Mouse (Mus musculus): Measurements from ENCODE around the gene Nop16. TPM values are rescaled to one million over a fixed set of nuclear protein-coding genes. Genes with fewer than 3 reads are reported as not detected.
A peak's percentile ranks its signal among the peaks of the same experiment; 100 is the strongest.

Nop16 gene
- polyA plus RNA-seq, 1 experiment from 2014 or later = 61.6 TPM

DNA sequence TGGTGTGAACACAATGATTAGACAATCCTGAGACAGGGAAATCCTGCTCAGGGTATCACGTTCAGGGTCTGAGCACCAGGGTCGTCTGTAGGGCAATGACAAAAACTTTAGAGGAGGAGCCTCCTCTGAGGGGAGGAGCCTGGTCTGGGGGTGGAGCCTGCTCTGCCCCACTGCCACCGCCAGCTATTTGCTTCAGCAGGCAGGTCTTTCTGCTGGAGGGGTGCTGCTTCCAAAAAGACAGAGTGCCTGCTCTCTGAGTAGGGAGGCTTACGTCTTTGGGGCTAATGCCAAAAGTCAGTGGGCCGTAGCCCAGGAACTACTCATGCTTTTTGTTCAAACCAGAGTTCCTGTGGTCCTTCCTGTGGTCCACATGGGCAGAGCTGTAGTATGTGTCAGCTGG is 21.5 kb downstream of the Nop16 start:
- no peak overlapping the region for H3K9ac ChIP-seq (ENCODE audit: low read depth, low read length)
- no peaks in the 10 kb centered on the region for H3K9me3 ChIP-seq (replicated peaks; ENCODE audit: low read length)
- no peaks in the 10 kb centered on the region for H3K36me3 ChIP-seq (ENCODE audit: insufficient read depth, low read length)
- no peak overlapping the region for H3K27ac ChIP-seq
- H3K4me2 ChIP-seq (ENCODE audit: low read length) = no peak overlapping the region
- no peak for DNase-seq (ENCODE audit: low spot score)
- H3K4me1 ChIP-seq (replicated peaks; ENCODE audit: insufficient read depth, low read length) = peaks cover 7% of the 10 kb centered on the region; the same call in 1 of the 2 replicates
- H3K4me3 ChIP-seq (replicated peaks; ENCODE audit: low read depth, low read length) = no peak overlapping the region
- no peak for TF ChIP-seq CTCF (IDR thresholded peaks at IDR 0.05; ENCODE audit: low read depth)
- WGBS = 47% methylated on average over 5 of the region's 5 CpGs
- H3K27me3 ChIP-seq (ENCODE audit: insufficient read depth, low read length) = no peaks in the 10 kb centered on the region
- ATAC-seq (replicated peaks; ENCODE audit: low FRiP score, low read depth) = no peak

DNA sequence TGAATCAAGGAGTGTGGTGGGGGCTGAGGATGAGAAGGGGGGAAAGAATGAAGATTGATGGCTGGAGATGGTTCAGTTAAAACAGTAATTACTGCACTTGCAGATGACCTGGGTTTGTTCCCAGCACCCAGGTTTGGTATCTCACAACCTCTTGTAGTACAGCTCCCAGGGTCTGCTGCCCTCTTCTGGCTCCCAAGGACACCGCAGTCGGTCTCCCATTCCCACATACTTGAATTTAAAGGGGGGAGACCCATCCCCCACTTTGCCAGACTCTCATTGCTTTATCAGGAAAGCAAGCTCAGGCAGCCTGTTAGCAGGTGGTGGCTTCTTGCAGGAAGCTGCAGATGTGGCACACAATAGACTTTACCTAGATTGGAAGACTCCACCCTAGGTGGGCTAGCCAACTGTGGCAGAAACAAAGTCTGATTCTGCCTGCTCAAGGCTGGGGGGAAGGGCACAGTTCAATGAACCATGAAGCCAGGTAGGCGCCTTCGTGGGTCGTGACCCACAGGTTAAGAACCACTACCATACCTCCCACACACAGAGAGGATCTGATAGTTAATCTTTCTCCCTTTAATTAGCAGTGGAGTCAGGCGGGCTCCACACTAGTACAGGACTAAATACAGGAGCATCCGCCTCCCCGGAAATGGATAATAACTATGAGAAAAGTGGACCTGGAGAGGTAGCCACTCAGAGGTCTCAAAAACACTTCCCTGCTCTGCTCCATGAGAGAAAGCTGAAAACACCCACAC is 24.1 kb downstream of the Nop16 start:
- peak overlapping the region; percentile 8; the same call in 1 of the 2 replicates for H3K9ac ChIP-seq (ENCODE audit: low read depth, low read length)
- no peaks in the 10 kb centered on the region for H3K27me3 ChIP-seq (ENCODE audit: insufficient read depth, low read length)
- H3K4me2 ChIP-seq (ENCODE audit: low read length) = peak overlapping the region; percentile 72
- peak; percentile 66 for TF ChIP-seq CTCF (IDR thresholded peaks at IDR 0.05; ENCODE audit: low read depth)
- peak overlapping the region; percentile 91 for H3K4me3 ChIP-seq (replicated peaks; ENCODE audit: low read depth, low read length)
- ATAC-seq (replicated peaks; ENCODE audit: low FRiP score, low read depth) (peak; percentile 34), DNase-seq (ENCODE audit: low spot score) (peak; percentile 68)
- WGBS = 39% methylated on average over 8 of the region's 8 CpGs
- peaks cover 12% of the 10 kb centered on the region; the same call in 1 of the 2 replicates for H3K36me3 ChIP-seq (ENCODE audit: insufficient read depth, low read length)
- no peaks in the 10 kb centered on the region for H3K9me3 ChIP-seq (replicated peaks; ENCODE audit: low read length)
- H3K4me1 ChIP-seq (replicated peaks; ENCODE audit: insufficient read depth, low read length) = peaks cover 7% of the 10 kb centered on the region
- peak overlapping the region; percentile 77 for H3K27ac ChIP-seq

DNA sequence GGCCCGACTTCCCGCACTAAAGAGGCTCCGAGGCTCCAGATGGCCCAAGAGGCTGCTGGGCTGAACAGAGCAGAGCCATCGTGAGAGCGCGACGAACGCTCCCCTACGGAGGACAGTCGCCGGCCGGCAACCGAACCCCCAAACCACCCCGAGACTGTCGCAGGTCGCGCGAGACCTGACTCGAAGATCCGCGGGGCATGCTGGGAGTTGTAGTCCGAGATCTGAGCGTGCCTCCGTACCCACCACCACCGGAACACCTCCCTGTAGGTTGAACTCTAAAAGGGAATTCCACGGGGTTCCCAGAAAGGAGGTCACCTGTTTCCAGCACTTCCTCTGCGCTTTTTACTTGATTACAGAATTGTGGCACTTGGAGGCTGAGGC is 24.7 kb downstream of the Nop16 start, which contains the start of gene 4833439L19Rik:
4833439L19Rik (minus strand) TSS at position 235 of the 381 bp plus-strand sequence.
- 0% methylated on average over 27 of the region's 27 CpGs for WGBS

DNA sequence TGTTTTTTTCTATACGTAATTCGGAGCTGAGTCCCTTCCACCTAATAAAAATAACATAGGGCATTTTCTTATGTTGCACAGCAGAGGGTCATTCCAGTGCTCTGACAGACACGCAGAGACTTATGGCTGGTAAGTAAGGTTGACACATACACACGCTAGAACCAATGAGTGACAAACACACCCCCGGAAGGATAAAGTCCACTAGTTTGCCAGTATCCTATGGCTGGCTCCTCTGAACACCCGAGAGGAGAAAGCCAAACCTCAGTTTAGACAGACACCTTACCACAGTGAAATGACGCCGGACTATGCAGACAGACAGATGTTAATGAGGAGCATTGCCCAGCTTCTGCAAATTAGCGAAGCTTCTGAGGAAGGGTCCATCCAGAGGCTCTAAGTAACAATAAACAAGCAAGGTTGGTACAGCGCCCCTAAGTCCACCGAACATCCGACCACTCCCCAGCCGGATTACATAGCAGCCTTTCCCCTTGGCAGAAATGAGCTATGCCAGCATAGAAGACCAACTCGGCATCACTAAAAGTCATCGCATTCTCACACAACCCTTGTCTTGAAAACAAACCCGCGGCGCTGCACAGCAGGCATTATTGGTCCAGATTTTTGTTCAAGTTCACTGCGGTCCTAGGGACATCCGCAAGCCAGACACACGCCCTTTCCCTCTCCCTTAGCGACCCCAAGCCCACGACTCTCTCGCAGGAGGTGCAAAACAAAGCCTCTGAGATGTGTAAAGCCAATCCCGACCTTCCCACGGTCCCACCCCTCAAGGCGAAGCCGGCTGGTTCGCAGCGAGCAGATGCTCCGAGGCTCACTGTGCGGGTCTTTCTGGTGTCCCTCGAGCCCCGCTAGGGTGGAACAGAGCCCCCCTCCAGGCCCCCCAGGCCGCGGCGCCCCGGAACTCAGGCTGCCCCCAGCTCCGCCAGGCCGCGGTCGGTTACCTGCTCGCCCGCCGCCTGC is 25.4 kb downstream of the Nop16 start:
- Histone ChIP-seq H3K27me3 (ENCODE audit: insufficient read depth, low read length) (no peaks in the 10 kb centered on the region), H3K27ac (peak overlapping the region; percentile 76), H3K36me3 (ENCODE audit: insufficient read depth, low read length) (peaks cover 20% of the 10 kb centered on the region; the same call in 1 of the 2 replicates), H3K4me3 (replicated peaks; ENCODE audit: low read depth, low read length) (peak overlapping the region; percentile 91), H3K9me3 (replicated peaks; ENCODE audit: low read length) (no peaks in the 10 kb centered on the region), H3K9ac (ENCODE audit: low read depth, low read length) (peak overlapping the region; percentile 98), H3K4me2 (ENCODE audit: low read length) (peak overlapping the region; percentile 72), H3K4me1 (replicated peaks; ENCODE audit: insufficient read depth, low read length) (peaks cover 7% of the 10 kb centered on the region)
- DNase-seq (ENCODE audit: low spot score) (peak; percentile 30), ATAC-seq (replicated peaks; ENCODE audit: low FRiP score, low read depth) (no peak; the same call in 1 of the 2 replicates)
- TF ChIP-seq CTCF (IDR thresholded peaks at IDR 0.05; ENCODE audit: low read depth) = no peak
- 8% methylated on average over 45 of the region's 45 CpGs for WGBS

More for the DNA sequence above, 24.7 kb downstream of the Nop16 start, which contains the start of gene 4833439L19Rik:
- peak within 1 kb of the TSS; percentile 98 for H3K9ac ChIP-seq (ENCODE audit: low read depth, low read length)
- ATAC-seq (replicated peaks; ENCODE audit: low FRiP score, low read depth) (peak; percentile 86), DNase-seq (ENCODE audit: low spot score) (peak; percentile 96)
- peaks cover 7% of the 10 kb centered on the region for H3K4me1 ChIP-seq (replicated peaks; ENCODE audit: insufficient read depth, low read length)
- H3K27ac ChIP-seq = peak within 1 kb of the TSS; percentile 77
- H3K4me2 ChIP-seq (ENCODE audit: low read length) = peak within 1 kb of the TSS; percentile 72
- no peaks in the 10 kb centered on the region for H3K27me3 ChIP-seq (ENCODE audit: insufficient read depth, low read length)
- TF ChIP-seq CTCF (IDR thresholded peaks at IDR 0.05; ENCODE audit: low read depth) = no peak
- H3K9me3 ChIP-seq (replicated peaks; ENCODE audit: low read length) = no peaks in the 10 kb centered on the region
- peak within 1 kb of the TSS; percentile 91 for H3K4me3 ChIP-seq (replicated peaks; ENCODE audit: low read depth, low read length)
- H3K36me3 ChIP-seq (ENCODE audit: insufficient read depth, low read length) = peaks cover 13% of the 10 kb centered on the region; the same call in 1 of the 2 replicates

DNA sequence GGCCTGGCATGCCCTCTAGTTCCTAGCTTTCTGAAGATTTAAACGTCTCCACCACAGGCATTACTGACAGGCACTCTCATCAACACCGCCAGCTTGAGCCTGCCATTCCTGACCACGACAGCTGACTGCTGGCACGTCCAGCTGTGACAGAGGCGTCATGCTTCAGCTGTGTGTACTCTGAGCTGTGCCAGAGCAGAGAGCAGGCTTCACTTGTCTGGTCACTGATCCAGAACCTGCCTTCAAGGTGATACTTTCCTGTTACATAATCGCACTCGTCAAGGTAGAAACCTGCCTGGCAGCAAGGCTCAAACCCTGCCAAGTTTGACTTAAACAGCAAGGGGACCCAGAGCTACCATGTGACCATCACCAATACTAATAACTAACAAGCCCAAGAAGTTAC is 27.3 kb downstream of the Nop16 start:
- no peak for TF ChIP-seq CTCF (IDR thresholded peaks at IDR 0.05; ENCODE audit: low read depth)
- H3K9ac ChIP-seq (ENCODE audit: low read depth, low read length) = no peak overlapping the region
- no peaks in the 10 kb centered on the region for H3K9me3 ChIP-seq (replicated peaks; ENCODE audit: low read length)
- DNase-seq (ENCODE audit: low spot score) = peak; percentile 44
- no peak overlapping the region for H3K4me3 ChIP-seq (replicated peaks; ENCODE audit: low read depth, low read length)
- H3K4me1 ChIP-seq (replicated peaks; ENCODE audit: insufficient read depth, low read length) = peaks cover 7% of the 10 kb centered on the region
- no peaks in the 10 kb centered on the region for H3K27me3 ChIP-seq (ENCODE audit: insufficient read depth, low read length)
- ATAC-seq (replicated peaks; ENCODE audit: low FRiP score, low read depth) = peak; percentile 83
- peak overlapping the region; percentile 80; the same call in 1 of the 2 replicates for H3K27ac ChIP-seq
- H3K4me2 ChIP-seq (ENCODE audit: low read length) = no peak overlapping the region
- H3K36me3 ChIP-seq (ENCODE audit: insufficient read depth, low read length) = peaks cover 37% of the 10 kb centered on the region; the same call in 1 of the 2 replicates
- 42% methylated on average over 7 of the region's 7 CpGs for WGBS

DNA sequence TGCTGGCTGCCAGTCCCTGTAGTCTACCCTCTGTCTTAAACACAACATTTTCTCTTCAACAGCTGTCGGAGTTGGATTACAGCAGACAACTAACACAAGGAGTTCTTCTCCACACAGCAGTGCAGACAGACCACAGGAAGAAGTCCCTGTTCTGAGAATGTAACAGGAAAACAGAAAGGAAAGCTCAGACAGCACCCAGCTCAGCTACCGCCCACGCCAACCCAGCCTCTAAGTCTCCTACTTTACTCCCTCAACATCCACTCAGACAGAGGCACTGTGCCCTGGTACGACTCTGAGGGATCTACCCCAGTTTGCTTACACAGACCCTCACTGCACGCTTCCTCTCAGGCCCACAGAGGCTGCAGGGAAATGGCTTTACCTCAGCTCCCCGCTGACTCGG is 29.3 kb downstream of the Nop16 start:
- TF ChIP-seq CTCF (IDR thresholded peaks at IDR 0.05; ENCODE audit: low read depth) = no peak
- no peak for DNase-seq (ENCODE audit: low spot score)
- H3K27me3 ChIP-seq (ENCODE audit: insufficient read depth, low read length) = no peaks in the 10 kb centered on the region
- WGBS = 89% methylated on average over 7 of the region's 7 CpGs
- no peaks in the 10 kb centered on the region for H3K9me3 ChIP-seq (replicated peaks; ENCODE audit: low read length)
- H3K4me1 ChIP-seq (replicated peaks; ENCODE audit: insufficient read depth, low read length) = peaks cover 7% of the 10 kb centered on the region
- peaks cover 51% of the 10 kb centered on the region for H3K36me3 ChIP-seq (ENCODE audit: insufficient read depth, low read length)
- H3K27ac ChIP-seq = no peak overlapping the region
- no peak overlapping the region for H3K9ac ChIP-seq (ENCODE audit: low read depth, low read length)
- H3K4me3 ChIP-seq (replicated peaks; ENCODE audit: low read depth, low read length) = no peak overlapping the region
- no peak overlapping the region for H3K4me2 ChIP-seq (ENCODE audit: low read length)
- ATAC-seq (replicated peaks; ENCODE audit: low FRiP score, low read depth) = no peak

All from kidney, postnatal 0 days (tissue).